Mouse (Mus musculus) liver, adult 2 months (tissue): Measurements from ENCODE around the gene Ppp3ca. TPM values are rescaled to one million over a fixed set of nuclear protein-coding genes. Genes with fewer than 3 reads are reported as not detected.

ENCODE experiments used
- DNase-seq: peaks from one replicate; pipeline ENCODE4 v3.0.0-alpha.2; 2011; ENCODE audit warnings: low read depth, low spot score; ENCODE audit errors: extremely low read depth
- H3K27ac ChIP-seq: fragments of 200-500 bp; replicated peaks from 2 replicates; pipeline ENCODE4 v1.5.1; 2012; ENCODE audit warnings: low read depth, mild to moderate bottlenecking, control low read depth, inconsistent platforms, low read length; ENCODE audit not compliant: insufficient read depth
- H3K27me3 ChIP-seq: fragments of 200-500 bp; 2 replicates; pipeline ENCODE4 v1.6.1; 2012; ENCODE audit warnings: mild to moderate bottlenecking, moderate library complexity, low read length, inconsistent platforms; ENCODE audit not compliant: control insufficient read depth, insufficient read depth
- H3K36me3 ChIP-seq: fragments of 200-500 bp; 2 replicates; pipeline ENCODE4 v1.6.1; 2012; ENCODE audit warnings: low read length, inconsistent platforms; ENCODE audit not compliant: control insufficient read depth, insufficient read depth
- H3K4me1 ChIP-seq: fragments of 200-500 bp; 2 replicates; pipeline ENCODE4 v1.6.1; 2011; ENCODE audit warnings: low read length; ENCODE audit not compliant: control insufficient read depth, insufficient read depth
- H3K4me3 ChIP-seq: fragments of 200-500 bp; 2 replicates; pipeline ENCODE4 v1.5.1; 2011; ENCODE audit warnings: low read depth, mild to moderate bottlenecking, control low read depth, low read length, moderate library complexity; ENCODE audit not compliant: insufficient read depth
- H3K79me2 ChIP-seq: fragments of 200-500 bp; 2 replicates; pipeline ENCODE4 v1.6.1; 2012; ENCODE audit warnings: inconsistent platforms, mild to moderate bottlenecking, low read length, moderate library complexity; ENCODE audit not compliant: control insufficient read depth, insufficient read depth
- H3K9ac ChIP-seq: fragments of 200-500 bp; 2 replicates; pipeline ENCODE4 v1.6.1; 2012; ENCODE audit warnings: low read depth, mild to moderate bottlenecking, control low read depth, inconsistent platforms, low read length
- CTCF ChIP-seq: fragments of 200-500 bp; IDR thresholded peaks from 2 replicates; pipeline ENCODE4 v1.5.1; 2011; ENCODE audit warnings: low read depth, low read length, control low read depth
- POLR2A ChIP-seq: fragments of 200-500 bp; IDR thresholded peaks from 2 replicates; pipeline ENCODE4 v1.6.1; 2011; ENCODE audit warnings: low read length, control low read depth; ENCODE audit not compliant: insufficient read depth; ENCODE audit errors: extremely low read depth
- WGBS: fragments of 180-500 bp; shearing (Covaris S2); methylation state at CpG from one replicate; pipeline ENCODE4 v1.1.7; 2018; 5-methylcytosine and 5-hydroxymethylcytosine counted together
- polyA plus RNA-seq: library from polyadenylated mRNA; depleted of rRNA; stranded (reverse); fragments of >200 nt; gene quantifications from 2 replicates; pipeline ENCODE4 v1.2.3, GENCODE M21; 2012
- total RNA-seq: library from RNA; depleted of rRNA; stranded (reverse); fragments of >200 nt; gene quantifications from 2 replicates; pipeline ENCODE4 v1.2.3, GENCODE M21; 2014

The Ppp3ca gene
- total and polyA plus RNA-seq, 2 experiments = 9.8 to 23.0 TPM

DNA sequence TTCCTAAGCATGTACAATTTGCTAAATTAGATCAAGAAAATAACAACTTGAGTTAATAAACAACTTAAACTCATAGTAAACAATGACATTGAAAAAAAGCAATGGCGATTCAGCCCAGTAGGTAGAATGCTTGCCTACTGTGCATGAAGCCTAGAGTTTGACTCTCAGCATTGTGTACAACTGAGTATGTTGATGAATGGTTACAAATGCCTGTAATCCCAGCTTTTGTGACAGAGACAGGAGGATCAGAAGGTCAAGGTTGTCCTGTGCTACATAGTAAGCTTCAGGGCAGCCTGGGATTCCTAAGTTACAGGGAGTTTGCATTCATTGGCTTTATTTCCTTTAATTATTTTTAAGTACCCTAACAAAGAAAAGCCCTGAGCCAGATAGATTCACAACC, 4.8 kb upstream of the Ppp3ca start:
- Histone ChIP-seq H3K4me1 (peaks cover 2% of the 10 kb centered on the region; the same call in 1 of the 2 replicates), H3K4me3 (no peak overlapping the region), H3K27me3 (no peaks in the 10 kb centered on the region), H3K27ac (no peak overlapping the region), H3K36me3 (no peaks in the 10 kb centered on the region), H3K9ac (no peak overlapping the region), H3K79me2 (no peaks in the 10 kb centered on the region)
- no peak for TF ChIP-seq POLR2A
- TF ChIP-seq CTCF = no peak
- no peak for DNase-seq
- WGBS = 89% methylated on average over 1 of the region's 1 CpGs

DNA sequence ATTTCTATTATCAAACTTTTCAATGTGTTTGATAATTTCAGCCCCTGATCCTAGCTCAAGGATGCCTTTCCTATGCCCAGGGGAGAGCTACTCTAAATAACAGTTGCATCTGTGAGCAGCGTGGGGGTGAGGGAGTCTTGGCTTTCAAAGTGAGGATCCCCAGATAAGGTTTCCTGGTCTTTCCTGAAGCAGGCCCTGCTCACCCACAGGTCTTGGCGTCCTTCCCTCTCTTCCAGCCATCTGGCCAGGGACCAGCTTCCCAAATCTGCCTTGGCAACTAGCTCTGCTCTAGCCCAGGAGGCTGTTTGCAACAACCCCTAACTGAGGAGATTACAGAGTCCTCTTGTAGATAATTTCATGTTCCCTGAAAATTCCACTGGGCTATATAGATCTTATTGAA, 1.9 kb upstream of the Ppp3ca start:
- TF ChIP-seq POLR2A (no peak), CTCF (no peak)
- H3K4me1 ChIP-seq = peaks cover 8% of the 10 kb centered on the region; the same call in 1 of the 2 replicates
- no peak overlapping the region for H3K4me3 ChIP-seq
- no peaks in the 10 kb centered on the region for H3K27me3 ChIP-seq
- peaks cover 6% of the 10 kb centered on the region; the same call in 1 of the 2 replicates for H3K79me2 ChIP-seq
- no peak overlapping the region for H3K27ac ChIP-seq
- H3K36me3 ChIP-seq = no peaks in the 10 kb centered on the region
- peak; percentile 46 for DNase-seq
- WGBS = 41% methylated on average over 2 of the region's 2 CpGs
- no peak overlapping the region for H3K9ac ChIP-seq

DNA sequence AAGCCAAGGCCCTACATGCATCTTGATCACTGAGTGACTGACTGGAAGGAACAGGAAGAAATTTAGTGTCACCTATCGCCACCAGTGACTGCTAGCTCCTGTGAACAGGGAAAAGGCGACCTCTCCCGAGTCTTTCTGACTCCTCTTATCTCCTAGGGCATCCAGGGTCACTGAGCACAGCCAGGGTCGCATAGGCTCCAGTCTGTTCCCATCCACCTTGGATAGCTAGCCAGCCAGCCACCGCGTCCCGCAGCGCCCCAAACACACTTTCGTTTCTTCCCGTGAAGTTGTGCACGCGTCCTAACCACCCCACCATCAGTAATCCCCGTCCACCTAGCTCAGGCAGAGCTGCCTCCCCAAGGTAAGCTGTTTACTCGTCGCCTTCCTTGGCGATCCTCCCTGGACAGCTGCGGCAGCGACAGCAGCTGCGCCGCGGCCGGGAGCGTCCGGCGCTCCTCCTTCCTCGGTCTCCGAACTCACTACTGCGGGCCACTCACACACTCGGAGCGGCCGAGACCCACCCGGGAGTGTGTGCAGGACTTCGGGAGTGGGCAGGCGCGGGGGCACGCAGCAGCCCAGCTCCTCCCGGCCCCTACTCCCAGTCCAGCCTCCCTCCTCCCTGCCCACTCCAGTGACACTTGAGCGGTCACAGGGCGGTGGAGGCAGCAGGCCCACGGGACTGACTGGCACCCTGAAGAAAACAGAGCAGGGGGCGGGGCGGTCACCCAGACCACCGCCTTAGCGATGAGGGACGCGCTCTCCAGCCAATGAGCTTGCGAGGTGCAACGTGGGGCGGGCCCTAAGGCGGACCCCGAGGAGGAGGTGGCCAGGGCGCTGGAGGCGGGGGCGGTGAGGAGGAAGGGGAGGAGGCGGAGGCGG, 454 bp upstream of the Ppp3ca start:
- peak overlapping the region; percentile 79 for H3K27ac ChIP-seq
- peak overlapping the region; percentile 84 for H3K4me3 ChIP-seq
- peaks cover 6% of the 10 kb centered on the region; the same call in 1 of the 2 replicates for H3K79me2 ChIP-seq
- DNase-seq = peak; percentile 88
- WGBS = under 1% methylated on average over 48 of the region's 56 CpGs
- H3K27me3 ChIP-seq = no peaks in the 10 kb centered on the region
- peak overlapping the region; percentile 91 for H3K9ac ChIP-seq
- no peaks in the 10 kb centered on the region for H3K36me3 ChIP-seq
- peak; percentile 96 for TF ChIP-seq POLR2A
- TF ChIP-seq CTCF = no peak
- peaks cover 13% of the 10 kb centered on the region for H3K4me1 ChIP-seq

DNA sequence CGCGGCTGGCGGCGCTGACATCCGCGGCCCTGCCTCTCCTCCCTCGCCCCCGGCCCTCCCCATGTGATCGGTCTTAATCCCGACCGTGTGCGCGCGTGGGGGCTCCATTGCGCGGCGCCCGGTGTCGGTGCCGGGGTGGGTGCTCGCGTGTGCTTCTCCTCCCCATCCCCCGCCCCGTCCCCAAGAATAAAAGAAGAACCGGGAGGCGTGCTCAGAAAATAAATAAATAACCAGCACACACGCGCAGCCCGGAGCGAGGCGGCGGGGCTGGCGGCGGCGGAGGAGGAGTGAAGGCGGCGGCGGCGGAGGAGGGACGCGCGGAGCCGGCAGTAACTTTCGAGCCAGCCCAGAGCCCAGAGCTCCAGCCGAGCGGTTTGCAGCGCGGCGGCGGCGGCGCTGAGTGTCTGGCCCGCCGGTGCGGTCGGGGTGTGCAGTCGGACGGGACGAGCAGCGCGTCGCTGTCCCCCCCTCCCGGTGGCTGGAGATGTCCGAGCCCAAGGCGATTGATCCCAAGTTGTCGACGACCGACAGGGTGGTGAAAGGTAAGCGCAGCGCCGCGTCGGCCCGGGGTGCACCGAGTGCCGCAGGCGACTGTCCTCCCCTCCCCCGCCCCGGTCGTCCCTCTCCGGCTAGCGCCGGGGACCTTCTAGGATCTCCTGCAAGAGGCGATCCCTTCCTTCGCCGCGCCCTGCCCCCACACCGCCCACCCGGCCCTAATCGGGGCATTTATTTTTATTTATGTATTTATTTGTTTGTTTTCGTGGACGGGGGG, 622 bp downstream of the Ppp3ca start:
- 0 out of 2 replicates have a peak, but pooled peaks have one; percentile 27 for TF ChIP-seq POLR2A
- TF ChIP-seq CTCF = 0 out of 2 replicates have a peak, but pooled peaks have one; percentile 10

DNA sequence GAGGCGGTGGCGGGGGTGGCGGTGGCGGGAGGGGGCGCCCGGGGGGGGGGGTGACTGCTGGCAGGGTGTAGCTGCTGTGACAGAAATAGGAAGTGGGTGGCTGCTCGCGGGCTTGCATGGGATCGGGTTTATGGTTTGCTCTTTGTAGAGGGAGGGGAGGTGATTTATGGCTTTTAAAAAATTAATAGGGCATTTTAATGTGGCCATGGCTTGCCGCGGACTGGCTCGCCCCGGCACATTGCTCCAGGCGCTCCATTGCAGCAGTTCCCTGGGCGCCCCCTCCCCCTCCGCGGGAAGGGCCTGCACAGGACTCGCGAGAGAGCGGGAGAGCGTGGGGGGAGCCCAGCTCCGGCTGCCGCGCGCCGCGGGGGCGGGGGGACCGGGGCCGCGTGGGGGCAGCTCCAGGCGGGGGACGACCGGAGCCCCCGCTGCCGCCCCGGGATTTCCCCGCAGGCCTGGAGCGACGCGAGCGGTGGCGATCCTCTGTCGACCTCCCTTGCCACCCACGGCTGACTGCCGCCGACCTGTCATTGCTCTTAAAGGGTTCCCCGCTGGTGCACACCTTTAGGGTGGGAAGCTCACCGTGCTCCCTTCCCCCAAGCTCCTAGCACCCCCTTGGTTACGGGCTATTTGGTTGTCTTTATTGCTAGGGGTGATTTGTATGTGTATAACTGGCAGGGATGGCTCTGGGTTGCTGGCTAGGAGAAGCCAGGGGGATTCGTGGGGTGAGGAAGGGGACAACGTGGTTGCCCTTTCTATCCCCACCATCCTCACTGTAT, 1.4 kb downstream of the Ppp3ca start:
- peak; percentile 18 for DNase-seq
- Histone ChIP-seq H3K36me3 (no peaks in the 10 kb centered on the region), H3K9ac (peak overlapping the region; percentile 91), H3K4me3 (peak overlapping the region; percentile 84), H3K4me1 (peaks cover 19% of the 10 kb centered on the region), H3K27me3 (no peaks in the 10 kb centered on the region), H3K79me2 (peaks cover 9% of the 10 kb centered on the region; the same call in 1 of the 2 replicates), H3K27ac (peak overlapping the region; percentile 55)
- TF ChIP-seq POLR2A = no peak
- TF ChIP-seq CTCF = no peak
- WGBS = under 1% methylated on average over 50 of the region's 52 CpGs

More for the DNA sequence above, 622 bp downstream of the Ppp3ca start:
- Histone ChIP-seq H3K79me2 (peaks cover 6% of the 10 kb centered on the region; the same call in 1 of the 2 replicates), H3K27ac (peak overlapping the region; percentile 74), H3K36me3 (no peaks in the 10 kb centered on the region), H3K9ac (peak overlapping the region; percentile 91), H3K27me3 (no peaks in the 10 kb centered on the region), H3K4me1 (peaks cover 16% of the 10 kb centered on the region), H3K4me3 (peak overlapping the region; percentile 84)
- DNase-seq = peak; percentile 50
- 1% methylated on average over 92 of the region's 92 CpGs for WGBS
